Mouse (Mus musculus) hindbrain, embryonic 12.5 days (tissue): ENCODE measurements around the gene Snrnp27. TPM values are rescaled to one million over a fixed set of nuclear protein-coding genes. Genes with fewer than 3 reads are reported as not detected.

Experiments
- ATAC-seq: fragments of 200-750 bp; cut with Nextera tagmentation; 2 replicates; pipeline ENCODE4 v1.8.0; 2017; ENCODE audit warnings: moderate TSS enrichment; ENCODE audit not compliant: low FRiP score
- H3K27ac ChIP-seq: fragments of 300-500 bp; sonication (generic); 2 replicates; pipeline ENCODE4 v1.5.1; 2016; ENCODE audit warnings: mild to moderate bottlenecking
- H3K27me3 ChIP-seq: fragments of 300-500 bp; sonication (generic); 2 replicates; pipeline ENCODE4 v1.6.1; 2016; ENCODE audit warnings: mild to moderate bottlenecking
- H3K36me3 ChIP-seq: fragments of 300-500 bp; sonication (generic); 2 replicates; pipeline ENCODE4 v1.6.1; 2016; ENCODE audit warnings: mild to moderate bottlenecking
- H3K4me1 ChIP-seq: fragments of 300-500 bp; sonication (generic); 2 replicates; pipeline ENCODE4 v1.6.1; 2016
- H3K4me2 ChIP-seq: fragments of 300-500 bp; sonication (generic); replicated peaks from 2 replicates; pipeline ENCODE4 v1.6.1; 2016; ENCODE audit warnings: mild to moderate bottlenecking
- H3K4me3 ChIP-seq: fragments of 300-500 bp; sonication (generic); 2 replicates; pipeline ENCODE4 v1.5.1; 2016; ENCODE audit warnings: mild to moderate bottlenecking
- H3K9ac ChIP-seq: fragments of 300-500 bp; sonication (generic); 2 replicates; pipeline ENCODE4 v1.6.1; 2016; ENCODE audit warnings: mild to moderate bottlenecking, moderate library complexity
- H3K9me3 ChIP-seq: fragments of 300-500 bp; sonication (generic); replicated peaks from 2 replicates; pipeline ENCODE4 v1.6.1; 2016; ENCODE audit warnings: mild to moderate bottlenecking
- whole genome bisulfite sequencing: fragments of 180-500 bp; shearing (Covaris S2); methylation state at CpG from one replicate; pipeline ENCODE4 v1.1.7; 2016; 5-methylcytosine and 5-hydroxymethylcytosine counted together
- polyA plus RNA-seq: library from polyadenylated mRNA; unstranded; fragments of >200 nt; fragmentation: Nextera tagmentation; extraction: Ambion mirVana; gene quantifications from 2 replicates; pipeline ENCODE4 v1.2.1, GENCODE M21; 2016

Snrnp27 gene
- 115 and 125 TPM in 2 replicates for polyA plus RNA-seq

GRCm38 (mm10) chr6:86683872-86684654 lies at the start of gene Snrnp27:
Gene Snrnp27, minus strand, starts transcription at chr6:86684522.
- Histone ChIP-seq H3K36me3 (peaks cover 38% of the 10 kb centered on the region), H3K4me1 (peaks cover 13% of the 10 kb centered on the region), H3K4me3 (peak within 1 kb of the TSS; percentile 86), H3K27me3 (no peaks in the 10 kb centered on the region), H3K4me2 (peak within 1 kb of the TSS; percentile 83), H3K27ac (peak within 1 kb of the TSS; percentile 62), H3K9me3 (no peaks in the 10 kb centered on the region), H3K9ac (peak within 1 kb of the TSS; percentile 86)
- WGBS: 3% methylated on average over 36 of the region's 36 CpGs
- peak; percentile 88 for ATAC-seq

- WGBS: under 1% methylated on average over 42 of the region's 59 CpGs
- no peaks in the 10 kb centered on the region for H3K9me3 ChIP-seq
- H3K4me3 ChIP-seq: peak within 1 kb of the TSS; percentile 97
- no peaks in the 10 kb centered on the region for H3K27me3 ChIP-seq
- H3K4me2 ChIP-seq: peak within 1 kb of the TSS; percentile 79
- no peaks in the 10 kb centered on the region for H3K36me3 ChIP-seq
- H3K27ac ChIP-seq: peak within 1 kb of the TSS; percentile 94
- H3K9ac ChIP-seq: peak within 1 kb of the TSS; percentile 95
- ATAC-seq: peak; percentile 96
- H3K4me1 ChIP-seq: peaks cover 15% of the 10 kb centered on the region
Measured at GRCm38 (mm10) chr6:86733183-86733876, 49.0 kb upstream of the Snrnp27 start, which contains the start of gene Gmcl1. Gene Gmcl1, minus strand, starts transcription at chr6:86733383.

GRCm38 (mm10) chr6:86732276-86733173 lies 48.2 kb upstream of the Snrnp27 start:
- WGBS: under 1% methylated on average over 60 of the region's 62 CpGs

GRCm38 (mm10) chr6:86728711-86729110 lies 44.4 kb upstream of the Snrnp27 start:
- ATAC-seq: no peak
- WGBS: 97% methylated on average over 5 of the region's 5 CpGs
- H3K27ac ChIP-seq: no peak overlapping the region
- no peak overlapping the region for H3K9ac ChIP-seq
- no peaks in the 10 kb centered on the region for H3K9me3 ChIP-seq
- H3K4me1 ChIP-seq: peaks cover 9% of the 10 kb centered on the region
- peaks cover 6% of the 10 kb centered on the region for H3K36me3 ChIP-seq
- H3K4me3 ChIP-seq: no peak overlapping the region
- no peaks in the 10 kb centered on the region for H3K27me3 ChIP-seq
- H3K4me2 ChIP-seq: no peak overlapping the region

More at GRCm38 (mm10) chr6:86732276-86733173, 48.2 kb upstream of the Snrnp27 start:
- H3K9ac ChIP-seq: peak overlapping the region; percentile 95
- no peaks in the 10 kb centered on the region for H3K27me3 ChIP-seq
- peak overlapping the region; percentile 97 for H3K4me3 ChIP-seq
- peaks cover under 1% of the 10 kb centered on the region; the same call in 1 of the 2 replicates for H3K36me3 ChIP-seq
- H3K4me1 ChIP-seq: peaks cover 15% of the 10 kb centered on the region
- H3K4me2 ChIP-seq: peak overlapping the region; percentile 79
- no peaks in the 10 kb centered on the region for H3K9me3 ChIP-seq
- peak overlapping the region; percentile 94 for H3K27ac ChIP-seq
- peak; percentile 75 for ATAC-seq

GRCm38 (mm10) chr6:86721977-86722376 lies 37.7 kb upstream of the Snrnp27 start:
- 94% methylated on average over 3 of the region's 3 CpGs for WGBS
- peaks cover 37% of the 10 kb centered on the region for H3K36me3 ChIP-seq
- H3K4me3 ChIP-seq: no peak overlapping the region
- no peak overlapping the region for H3K4me2 ChIP-seq
- no peak for ATAC-seq
- no peak overlapping the region for H3K9ac ChIP-seq
- H3K4me1 ChIP-seq: no peaks in the 10 kb centered on the region
- H3K27ac ChIP-seq: no peak overlapping the region
- H3K9me3 ChIP-seq: no peaks in the 10 kb centered on the region
- H3K27me3 ChIP-seq: no peaks in the 10 kb centered on the region

GRCm38 (mm10) chr6:86708072-86708774 lies 23.9 kb upstream of the Snrnp27 start:
- no peak for ATAC-seq
- Histone ChIP-seq H3K27ac (no peak overlapping the region), H3K9me3 (no peaks in the 10 kb centered on the region), H3K4me1 (no peaks in the 10 kb centered on the region), H3K4me3 (no peak overlapping the region), H3K9ac (no peak overlapping the region), H3K4me2 (no peak overlapping the region), H3K36me3 (peaks cover 59% of the 10 kb centered on the region), H3K27me3 (no peaks in the 10 kb centered on the region)
- WGBS: 87% methylated on average over 4 of the region's 4 CpGs

GRCm38 (mm10) chr6:86702577-86702976 lies 18.3 kb upstream of the Snrnp27 start:
- ATAC-seq: no peak
- no peak overlapping the region for H3K9ac ChIP-seq
- H3K36me3 ChIP-seq: peaks cover 77% of the 10 kb centered on the region
- H3K4me3 ChIP-seq: no peak overlapping the region
- no peaks in the 10 kb centered on the region for H3K4me1 ChIP-seq
- H3K27ac ChIP-seq: no peak overlapping the region
- no peaks in the 10 kb centered on the region for H3K9me3 ChIP-seq
- H3K4me2 ChIP-seq: no peak overlapping the region
- no peaks in the 10 kb centered on the region for H3K27me3 ChIP-seq
- WGBS: 91% methylated on average over 9 of the region's 9 CpGs

GRCm38 (mm10) chr6:86697903-86698302 lies 13.6 kb upstream of the Snrnp27 start:
- H3K4me3 ChIP-seq: no peak overlapping the region
- ATAC-seq: no peak
- H3K27me3 ChIP-seq: no peaks in the 10 kb centered on the region
- H3K27ac ChIP-seq: no peak overlapping the region
- H3K4me2 ChIP-seq: no peak overlapping the region
- H3K36me3 ChIP-seq: peaks cover 77% of the 10 kb centered on the region
- H3K4me1 ChIP-seq: no peaks in the 10 kb centered on the region
- 83% methylated on average over 6 of the region's 6 CpGs for WGBS
- no peak overlapping the region for H3K9ac ChIP-seq
- no peaks in the 10 kb centered on the region for H3K9me3 ChIP-seq

GRCm38 (mm10) chr6:86696213-86696612 lies 11.9 kb upstream of the Snrnp27 start:
- Histone ChIP-seq H3K4me1 (no peaks in the 10 kb centered on the region), H3K36me3 (peaks cover 67% of the 10 kb centered on the region), H3K4me3 (no peak overlapping the region), H3K27ac (no peak overlapping the region), H3K9me3 (no peaks in the 10 kb centered on the region), H3K9ac (no peak overlapping the region), H3K27me3 (no peaks in the 10 kb centered on the region), H3K4me2 (no peak overlapping the region)
- ATAC-seq: no peak
- 90% methylated on average over 10 of the region's 10 CpGs for WGBS

- Histone ChIP-seq H3K9ac (no peak overlapping the region), H3K27ac (no peak overlapping the region), H3K4me3 (no peak overlapping the region), H3K27me3 (no peaks in the 10 kb centered on the region), H3K4me2 (no peak overlapping the region), H3K36me3 (peaks cover 66% of the 10 kb centered on the region), H3K4me1 (no peaks in the 10 kb centered on the region), H3K9me3 (no peaks in the 10 kb centered on the region)
- ATAC-seq: no peak
Measured at GRCm38 (mm10) chr6:86694465-86694864, 10.1 kb upstream of the Snrnp27 start.

- Histone ChIP-seq H3K9ac (no peak overlapping the region), H3K36me3 (peaks cover 34% of the 10 kb centered on the region), H3K27ac (no peak overlapping the region), H3K4me1 (0 out of 2 replicates have a peak, but pooled peaks cover 3% of the 10 kb centered on the region), H3K27me3 (no peaks in the 10 kb centered on the region), H3K4me3 (no peak overlapping the region), H3K4me2 (no peak overlapping the region), H3K9me3 (no peaks in the 10 kb centered on the region)
- 87% methylated on average over 3 of the region's 3 CpGs for WGBS
- no peak for ATAC-seq
Measured at GRCm38 (mm10) chr6:86689671-86690070, 5.3 kb upstream of the Snrnp27 start.
